Mouse (Mus musculus) T-cell, adult 2 months (primary cell): ENCODE measurements around the gene Mpped1.

Source experiments
- DNase-seq: peaks from one replicate; pipeline ENCODE4 v3.0.0; 2022; ENCODE audit warnings: low spot score

Gene Mpped1

DNA sequence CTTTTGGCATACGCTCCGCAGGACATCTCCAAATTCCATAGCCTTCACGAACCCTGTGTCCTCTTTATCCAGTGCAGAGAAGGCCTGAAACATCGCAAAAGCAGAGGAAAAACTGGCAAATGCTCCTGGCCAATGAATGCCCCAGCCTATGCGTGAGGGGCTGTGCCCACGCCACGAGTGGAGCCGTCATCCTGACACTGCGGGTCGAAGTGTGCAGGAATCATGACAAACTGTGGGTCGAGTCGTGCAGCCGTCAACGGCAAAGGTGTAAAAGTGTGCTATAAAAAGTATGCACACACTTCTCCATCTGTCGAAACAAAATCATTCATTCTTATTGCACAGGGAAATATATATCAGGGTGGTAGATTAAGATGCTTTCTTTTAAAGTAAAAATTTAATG lies 113.6 kb downstream of the Mpped1 start:
- DNase-seq: no peak

GRCm38 (mm10) chr15:83894261-83894660 lies 115.0 kb downstream of the Mpped1 start:
- DNase-seq: no peak

- DNase-seq: no peak
Observed at GRCm38 (mm10) chr15:83896011-83896410, 116.7 kb downstream of the Mpped1 start.

DNA sequence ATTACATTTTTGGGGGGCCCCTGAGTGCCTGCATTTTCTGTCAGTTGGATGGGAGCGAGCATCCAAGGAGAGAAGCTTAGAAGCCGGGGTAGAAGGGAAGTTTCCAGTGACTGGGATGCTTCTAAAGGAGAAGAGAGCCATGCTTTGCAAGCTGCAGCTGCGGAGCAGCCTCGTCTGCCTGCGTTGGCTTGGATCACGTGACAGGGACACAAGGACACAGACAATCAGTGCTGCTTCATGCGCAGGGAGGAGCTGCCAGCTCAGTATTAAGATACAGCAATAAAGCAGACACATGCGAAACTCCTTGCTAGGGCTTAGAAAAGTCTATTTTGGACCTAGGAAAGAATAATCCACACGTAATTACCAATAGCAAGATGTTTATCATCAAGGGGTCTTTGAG lies 118.0 kb downstream of the Mpped1 start:
- DNase-seq: no peak

DNA sequence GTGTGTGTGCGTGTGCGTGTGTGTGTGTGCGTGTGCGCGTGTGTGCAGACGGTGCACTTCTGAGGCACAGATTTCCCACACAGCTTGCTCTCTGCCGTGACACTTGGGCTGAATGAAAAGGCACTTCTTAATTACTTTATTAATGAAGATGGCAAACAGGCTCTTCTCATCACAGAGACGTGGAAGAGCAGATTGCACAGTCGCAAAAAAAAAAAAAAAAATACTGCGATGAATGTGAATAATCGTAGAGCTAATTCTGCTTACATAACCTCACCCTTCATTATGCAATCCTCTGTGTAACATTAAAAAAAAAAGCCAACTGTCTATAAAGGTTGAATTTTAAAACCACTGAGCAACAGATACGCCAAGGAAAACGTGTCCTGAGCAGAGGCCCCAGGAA lies 127.2 kb downstream of the Mpped1 start:
- no peak for DNase-seq
